Mouse (Mus musculus) kidney, adult 2 months (tissue): ENCODE data around the gene Hnf1a.

Experiments used
- CTCF ChIP-seq: fragments of 200-500 bp; conservative IDR thresholded peaks from 2 replicates; pipeline ENCODE4 v1.5.1; 2011; ENCODE audit warnings: low read depth, mild to moderate bottlenecking, control low read depth, low read length, moderate library complexity, mixed read lengths; ENCODE audit not compliant: insufficient read depth, insufficient read length
- POLR2A ChIP-seq: fragments of 200-500 bp; IDR thresholded peaks from one replicate; pipeline ENCODE4 v1.6.1; 2011; ENCODE audit warnings: low read depth, low read length, control low read depth

GRCm38 (mm10) chr5:115010577-115011216, 39.8 kb upstream of the Hnf1a start, which contains the start of gene Sppl3:
- TF ChIP-seq CTCF (no peak), POLR2A (peak; percentile 84)
